Mouse (Mus musculus) heart, postnatal 36 days (tissue): Measurements from ENCODE around the gene Szt2. TPM values are rescaled to one million over a fixed set of nuclear protein-coding genes. Genes with fewer than 3 reads are reported as not detected.
A peak's percentile ranks its signal among the peaks of the same experiment; 100 is the strongest.

Source experiments
- DNase-seq, 2 experiments: peaks; one replicate each; pipeline ENCODE4 v3.0.0; 2021 to 2022
- intact Hi-C: fragments of 180-260 bp; cut with DNase I; formaldehyde crosslinking; loops from one replicate; pipeline ENCODE4 v1.15.1; 2025
- total RNA-seq, 2 experiments: library from RNA; stranded (reverse); gene quantifications; 2 replicates each; pipeline ENCODE4 v1.2.3; 2021

Gene Szt2
- total RNA-seq, 2 experiments from 2014 or later, result 11.2 to 12.9 TPM

GRCm38 (mm10) chr4:118359896-118360720, 49.0 kb downstream of the Szt2 start:
- intact Hi-C loops, result no loop called here
- peak; percentile 73 to 81 for DNase-seq

DNA sequence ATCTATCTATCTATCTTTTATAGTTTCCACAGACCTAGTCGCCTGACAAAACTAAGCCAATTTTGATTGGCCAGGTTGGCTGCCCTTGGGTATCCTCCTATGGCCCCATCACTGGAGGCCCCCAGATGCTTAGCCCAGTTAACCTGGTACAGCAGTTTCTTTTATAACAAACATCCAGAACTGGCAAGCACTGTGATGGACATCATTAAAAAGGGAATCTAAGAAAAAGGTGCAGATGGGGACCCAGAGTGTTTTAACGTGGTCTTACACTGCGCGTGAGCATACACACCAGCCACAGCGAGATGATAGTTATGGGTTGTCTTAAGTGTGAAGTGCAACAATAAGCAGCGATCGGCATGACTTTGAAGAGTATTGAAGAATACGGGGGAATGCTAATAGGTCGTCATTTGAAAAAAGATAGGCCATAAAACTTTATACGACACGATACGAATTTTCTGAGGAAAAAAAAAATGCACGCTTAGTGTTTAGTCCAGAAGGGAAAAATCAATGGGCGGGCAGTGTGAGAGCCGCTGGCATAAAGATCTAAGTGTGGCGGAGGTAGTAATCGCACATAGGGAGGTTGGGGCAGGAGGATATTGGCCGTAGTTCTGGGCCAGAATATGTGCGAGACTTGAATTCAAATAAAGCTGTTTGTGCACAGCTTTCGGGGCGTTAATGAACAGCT, 49.7 kb downstream of the Szt2 start:
- intact Hi-C loops, result no loop called here
- no peak for DNase-seq

DNA sequence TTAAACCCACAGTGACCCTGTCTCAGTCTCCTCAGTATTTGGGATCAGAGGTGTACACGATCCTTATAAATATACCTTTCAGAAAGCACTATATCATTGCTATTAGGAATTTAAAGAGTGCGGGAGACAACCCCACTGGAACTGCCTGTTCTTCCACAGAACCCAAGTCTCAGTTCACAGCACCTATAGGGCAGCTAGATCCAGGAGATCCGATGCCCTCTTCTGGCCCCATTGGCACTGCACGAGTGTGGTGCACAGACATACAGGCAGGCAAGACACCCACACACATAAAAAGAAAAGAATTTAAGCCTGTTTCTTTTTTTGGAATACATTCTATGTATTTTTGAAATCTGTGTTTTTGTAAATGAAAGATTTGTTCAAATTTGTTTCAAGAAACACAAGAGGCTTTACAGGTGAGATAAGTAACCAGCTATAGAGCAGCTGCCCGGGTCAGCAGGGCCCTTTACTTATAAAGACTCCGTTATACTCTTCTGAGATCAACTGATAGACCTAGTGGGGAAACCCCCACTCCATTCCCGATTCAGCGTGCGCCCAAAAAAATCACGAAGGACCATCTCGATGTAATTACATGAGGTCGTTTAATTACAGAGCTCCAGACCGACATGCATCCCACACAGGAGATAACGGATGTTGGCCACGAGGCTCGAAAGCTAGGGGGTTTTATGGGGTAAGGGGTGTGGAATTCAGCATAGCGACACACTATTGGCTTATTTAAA, 50.7 kb downstream of the Szt2 start:
- DNase-seq, result no peak
- intact Hi-C loops, result no loop called here

- intact Hi-C loops, result no loop called here
- no peak for DNase-seq
Measured at GRCm38 (mm10) chr4:118357504-118357903, 51.6 kb downstream of the Szt2 start.

DNA sequence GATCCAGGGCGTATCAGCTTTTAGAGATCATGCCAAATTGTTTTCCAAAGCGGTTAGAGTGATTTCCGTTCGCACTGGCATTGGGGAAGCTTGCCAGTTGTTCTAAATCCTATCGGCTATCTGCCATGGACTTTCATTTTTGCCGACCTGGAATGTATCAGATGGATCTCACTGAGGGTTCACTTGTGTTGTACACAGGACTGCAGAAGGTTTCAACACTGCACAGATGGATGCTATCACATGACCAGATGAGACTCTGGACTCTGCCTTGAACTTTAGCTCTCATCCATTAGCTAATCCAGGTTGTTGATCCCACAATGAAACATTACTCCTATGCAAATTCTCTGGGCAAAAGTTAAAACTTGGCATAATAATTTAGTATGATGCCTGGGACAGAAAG, 52.3 kb downstream of the Szt2 start:
- no peak for DNase-seq
- intact Hi-C loops, result no loop called here

GRCm38 (mm10) chr4:118354289-118354688, 54.8 kb downstream of the Szt2 start:
- DNase-seq, result no peak
- intact Hi-C loops, result no loop called here

DNA sequence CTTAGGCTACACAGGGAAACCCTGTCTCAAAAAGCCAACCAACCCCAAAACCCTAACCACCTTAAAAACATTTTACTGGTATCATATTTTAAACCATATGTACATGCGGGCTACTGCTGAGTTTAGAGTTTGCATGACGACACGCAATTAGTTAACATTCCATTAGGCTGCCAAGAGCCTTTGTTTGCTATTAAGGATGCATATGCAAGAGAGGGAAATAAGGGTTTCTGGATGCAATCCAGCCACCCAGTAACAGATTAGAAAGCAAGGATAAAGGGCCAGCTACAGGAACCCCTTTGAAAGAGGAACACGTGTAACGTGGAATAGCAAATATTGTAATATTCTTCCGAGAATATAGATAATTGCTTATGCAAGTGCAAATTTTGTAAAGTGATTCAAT, 55.4 kb downstream of the Szt2 start:
- DNase-seq, result no peak
- intact Hi-C loops, result no loop called here

DNA sequence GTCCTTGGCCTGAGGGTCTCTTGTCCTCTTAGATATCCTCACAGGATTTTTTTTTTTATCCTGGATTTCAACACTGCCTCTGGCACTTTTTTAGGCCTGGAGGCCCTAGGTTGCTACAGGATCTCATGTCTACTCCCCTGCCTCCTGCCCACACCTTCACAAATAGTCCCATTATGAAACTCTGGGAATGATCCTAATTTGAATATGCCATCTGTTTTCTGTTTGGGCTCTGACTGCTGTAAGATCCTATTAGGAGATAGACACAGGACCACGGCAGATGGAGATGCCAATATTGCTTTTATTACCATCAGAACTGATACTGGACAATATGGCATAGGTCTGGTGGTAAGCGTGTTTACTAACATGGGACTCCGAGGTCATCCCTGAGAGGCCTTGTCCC, 57.2 kb downstream of the Szt2 start:
- intact Hi-C loops, result no loop called here

DNA sequence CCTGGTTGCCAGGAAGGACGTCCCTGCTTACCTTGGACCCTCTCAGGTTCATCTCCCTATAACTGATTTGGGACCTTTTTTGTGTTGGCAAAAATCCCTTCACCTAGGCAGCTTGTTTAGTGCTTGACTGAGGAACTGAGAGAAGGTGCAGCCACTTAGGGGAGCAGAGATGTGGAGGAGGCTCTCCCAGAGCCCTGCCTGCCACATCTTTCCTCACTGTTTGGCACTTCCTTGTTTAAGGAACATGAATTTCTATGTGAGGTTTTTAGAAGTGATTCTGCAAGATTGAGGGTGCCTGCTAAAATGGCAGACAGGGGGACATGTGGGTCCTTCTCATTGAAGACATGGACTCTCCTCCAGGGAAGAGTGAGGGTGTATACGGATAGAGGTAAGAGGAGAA, 58.2 kb downstream of the Szt2 start:
- no peak for DNase-seq
- intact Hi-C loops, result no loop called here

More for the DNA sequence above, 57.2 kb downstream of the Szt2 start:
- no peak for DNase-seq

GRCm38 (mm10) chr4:118347529-118348309, 61.4 kb downstream of the Szt2 start:
- intact Hi-C loops, result no loop called here
- DNase-seq, result no peak

DNA sequence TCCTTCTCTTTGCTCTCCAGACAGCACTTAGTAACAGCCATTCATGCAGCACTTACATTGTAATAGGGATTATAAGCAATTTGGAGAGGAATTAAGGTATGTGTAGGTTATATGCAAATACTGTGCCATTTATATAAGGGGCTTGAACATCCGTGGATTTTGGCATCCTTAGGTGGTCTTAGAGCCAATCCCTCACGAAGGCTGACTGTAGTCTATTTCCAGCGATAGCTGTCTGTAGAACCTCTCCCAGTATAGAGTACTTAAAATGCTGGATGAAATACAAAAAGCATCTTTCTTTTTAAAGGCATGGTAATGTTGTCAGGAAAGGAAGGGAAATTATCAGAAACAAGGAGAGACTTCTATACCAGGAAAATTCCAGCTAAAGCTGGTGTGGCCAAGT, 67.6 kb downstream of the Szt2 start:
- intact Hi-C loops, result no loop called here

GRCm38 (mm10) chr4:118336658-118337057, 72.4 kb downstream of the Szt2 start:
- intact Hi-C loops, result no loop called here
- no peak for DNase-seq

More for the DNA sequence above, 67.6 kb downstream of the Szt2 start:
- DNase-seq, result no peak

- DNase-seq, result no peak
- intact Hi-C loops, result no loop called here
Measured at GRCm38 (mm10) chr4:118335991-118336390, 73.1 kb downstream of the Szt2 start.

DNA sequence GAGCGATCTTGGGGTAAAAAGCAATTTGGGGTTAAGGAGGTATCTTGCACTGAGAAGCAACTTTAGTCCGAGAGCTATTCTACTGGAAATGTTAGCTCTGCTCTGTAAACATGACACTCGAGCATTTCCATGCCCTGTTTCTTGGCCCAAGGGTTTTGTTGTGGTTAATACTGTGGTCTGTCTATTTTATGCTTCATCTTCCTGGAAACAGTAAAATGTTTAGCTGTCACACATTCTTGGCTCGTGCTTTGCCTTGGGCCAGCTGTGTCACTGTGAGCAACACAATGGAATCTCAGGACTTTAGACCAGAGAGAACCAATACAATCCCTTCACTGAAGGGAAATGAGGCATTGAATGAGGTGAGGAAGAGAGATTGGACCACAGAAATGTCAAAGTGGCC, 77.3 kb downstream of the Szt2 start:
- intact Hi-C loops, result no loop called here
- no peak for DNase-seq

- DNase-seq, result no peak
- intact Hi-C loops, result no loop called here
Measured at GRCm38 (mm10) chr4:118326476-118326875, 82.6 kb downstream of the Szt2 start.

- intact Hi-C loops, result no loop called here
- DNase-seq, result no peak
Measured at GRCm38 (mm10) chr4:118320636-118321035, 88.4 kb downstream of the Szt2 start.

GRCm38 (mm10) chr4:118319706-118320344, 89.2 kb downstream of the Szt2 start:
- intact Hi-C loops, result no loop called here
- no peak for DNase-seq

GRCm38 (mm10) chr4:118316662-118317061, 92.4 kb downstream of the Szt2 start:
- DNase-seq, result no peak
- intact Hi-C loops, result no loop called here

GRCm38 (mm10) chr4:118315286-118315685, 93.8 kb downstream of the Szt2 start:
- intact Hi-C loops, result no loop called here

More at GRCm38 (mm10) chr4:118315286-118315685, 93.8 kb downstream of the Szt2 start:
- DNase-seq, result no peak
